Mouse (Mus musculus) WW6 (cell line): ENCODE data around the gene Sipa1l1.

ENCODE experiments used
- DNase-seq: peaks from one replicate; pipeline ENCODE4 v3.0.0-alpha.2; 2013; ENCODE audit warnings: low read depth, low spot score

Gene Sipa1l1

DNA sequence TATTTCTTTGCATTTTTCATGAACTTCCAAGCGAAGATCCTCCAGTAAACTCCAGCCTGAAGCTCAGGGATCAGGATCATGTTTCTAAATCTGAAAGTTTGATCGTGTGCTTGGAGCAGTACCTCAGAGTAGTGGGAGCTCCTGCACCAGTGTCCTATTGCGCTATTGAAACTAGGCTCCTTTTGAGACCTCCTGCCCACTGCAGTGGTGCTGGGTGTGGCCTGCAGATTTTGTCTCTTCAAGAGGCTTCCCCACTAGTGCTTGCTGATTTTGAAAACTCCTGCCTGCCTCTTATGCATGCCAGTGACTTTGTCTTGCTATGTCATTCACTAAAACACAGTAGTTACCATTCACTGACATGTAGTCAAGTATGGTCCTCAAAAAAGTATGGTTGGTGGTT lies 213.8 kb downstream of the Sipa1l1 start:
- no peak for DNase-seq

DNA sequence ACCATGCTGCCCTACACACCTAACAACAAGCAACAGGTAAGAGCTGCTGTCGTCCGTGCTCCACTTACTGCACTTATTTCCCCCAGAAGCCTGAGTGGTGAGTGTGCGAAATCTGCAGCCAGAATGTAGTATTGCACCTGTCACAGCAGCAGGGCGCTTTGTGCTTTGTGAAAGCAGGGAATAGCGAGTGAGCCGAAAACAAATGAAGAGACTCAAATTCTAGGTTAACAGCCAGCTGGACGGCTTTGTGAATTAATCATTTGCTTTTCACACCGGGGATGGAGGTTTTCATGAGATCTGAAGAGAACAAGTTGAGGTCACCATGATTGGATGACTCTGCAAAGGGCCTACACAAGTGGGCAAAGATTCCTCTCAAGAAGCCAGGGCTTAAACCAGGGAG lies 215.6 kb downstream of the Sipa1l1 start:
- DNase-seq = no peak

DNA sequence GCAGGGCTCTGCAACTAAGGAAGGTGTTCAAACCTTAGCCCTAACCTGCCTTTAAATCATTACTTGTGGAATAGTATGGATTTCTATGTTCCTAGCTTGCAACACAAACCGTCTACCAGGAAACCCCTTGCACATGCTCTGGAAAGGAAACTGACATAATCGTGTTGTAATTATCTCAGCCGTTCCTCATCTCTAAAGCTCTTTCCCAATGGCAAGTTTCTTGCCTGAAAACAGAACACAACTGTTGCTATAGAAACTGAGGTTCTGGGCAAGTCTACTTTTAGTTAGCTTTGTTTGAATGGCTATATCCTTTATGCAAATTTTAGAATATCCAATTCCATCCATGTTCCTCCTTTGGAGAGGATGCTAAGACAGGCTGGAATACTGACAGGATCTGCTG lies 217.9 kb downstream of the Sipa1l1 start:
- no peak for DNase-seq

DNA sequence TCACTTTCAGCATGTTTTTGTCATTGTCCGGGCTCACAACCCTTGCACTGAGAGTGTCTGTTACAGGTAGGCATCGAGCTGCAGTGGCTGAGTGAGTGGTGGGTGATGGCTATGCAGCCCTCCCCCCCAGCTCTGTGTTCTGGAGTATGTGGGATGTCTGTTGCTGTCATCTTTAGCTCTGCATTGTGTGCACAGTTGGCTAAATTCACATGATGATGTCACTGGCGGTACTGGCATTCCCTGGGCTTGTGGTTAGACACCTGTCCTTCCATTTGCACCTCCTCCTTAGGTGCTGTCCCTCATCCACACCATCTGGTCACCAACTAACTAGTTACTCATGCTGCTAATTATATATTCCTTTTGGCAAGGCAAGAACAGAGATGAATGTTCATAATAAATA lies 218.5 kb downstream of the Sipa1l1 start:
- DNase-seq = no peak

DNA sequence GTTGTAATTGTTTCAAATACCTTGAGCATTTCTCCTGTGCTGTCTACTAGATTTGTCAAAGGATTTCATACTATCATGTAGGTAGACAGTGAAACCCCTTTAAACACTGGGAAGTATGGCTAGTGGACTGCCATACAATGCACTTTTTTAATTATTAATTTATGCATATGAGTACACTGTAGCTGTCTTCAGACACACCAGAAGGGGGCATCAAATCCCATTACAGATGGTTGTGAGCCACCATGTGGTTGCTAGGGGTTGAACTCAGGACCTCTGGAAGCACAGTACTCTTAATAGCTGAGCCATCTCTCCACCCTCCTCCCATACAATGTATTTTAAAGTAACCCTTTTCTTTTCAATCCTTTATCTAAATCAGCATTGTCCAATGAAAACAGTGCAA lies 219.0 kb downstream of the Sipa1l1 start:
- DNase-seq = no peak

DNA sequence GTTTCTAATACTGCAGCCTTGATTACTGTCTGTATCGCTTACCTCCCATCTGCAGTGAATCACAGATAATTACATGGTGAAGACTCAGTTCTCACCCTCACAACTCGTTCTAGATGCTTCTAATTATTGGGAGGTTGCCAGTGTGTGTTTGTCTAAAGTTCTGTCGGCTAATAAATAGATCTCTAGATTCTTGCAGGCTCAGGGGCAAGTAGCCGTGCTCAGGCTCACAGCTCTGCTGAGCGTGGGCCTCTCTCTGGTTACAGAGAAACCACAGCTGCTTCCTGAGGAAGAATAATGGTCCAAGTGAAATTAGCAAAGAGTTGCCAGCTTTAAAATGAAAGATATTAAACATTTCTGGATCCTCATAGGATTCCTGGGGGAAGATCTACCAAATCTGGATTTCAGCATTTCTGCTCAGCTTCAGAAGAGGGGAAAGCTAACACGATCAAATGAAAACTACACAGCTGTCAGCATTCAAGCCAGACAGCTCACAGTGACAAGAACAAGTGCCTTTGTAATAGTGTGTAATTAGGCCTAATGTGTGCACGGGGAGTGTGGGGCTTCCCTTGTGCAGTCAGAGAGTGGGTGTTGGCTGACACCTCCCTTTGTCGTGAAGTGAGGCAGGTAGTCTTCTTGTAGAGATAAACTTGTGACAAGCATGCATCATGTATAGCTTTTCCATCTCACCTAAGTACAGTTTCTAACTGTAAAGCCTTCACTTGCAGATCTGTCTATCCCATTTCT lies 225.2 kb downstream of the Sipa1l1 start:
- no peak for DNase-seq

DNA sequence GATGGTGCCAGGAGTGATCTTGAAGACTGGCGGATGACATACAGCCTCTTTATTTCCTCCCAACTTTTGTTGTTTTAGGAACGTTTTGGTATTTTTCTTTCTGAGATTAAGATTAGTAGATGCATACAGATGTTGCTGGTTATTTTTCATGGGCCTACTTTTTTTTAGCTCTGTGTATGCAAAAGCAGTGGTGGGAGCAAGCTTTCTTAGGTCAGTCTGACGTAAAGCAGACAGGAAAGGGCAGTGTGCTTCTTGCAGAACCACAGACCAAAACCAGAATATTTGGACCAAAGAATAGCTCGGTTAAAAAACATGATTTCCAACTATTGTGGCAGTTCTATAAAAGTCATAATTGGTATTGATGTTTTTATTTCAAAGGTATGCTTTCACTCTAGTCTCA lies 226.1 kb downstream of the Sipa1l1 start:
- DNase-seq = no peak

DNA sequence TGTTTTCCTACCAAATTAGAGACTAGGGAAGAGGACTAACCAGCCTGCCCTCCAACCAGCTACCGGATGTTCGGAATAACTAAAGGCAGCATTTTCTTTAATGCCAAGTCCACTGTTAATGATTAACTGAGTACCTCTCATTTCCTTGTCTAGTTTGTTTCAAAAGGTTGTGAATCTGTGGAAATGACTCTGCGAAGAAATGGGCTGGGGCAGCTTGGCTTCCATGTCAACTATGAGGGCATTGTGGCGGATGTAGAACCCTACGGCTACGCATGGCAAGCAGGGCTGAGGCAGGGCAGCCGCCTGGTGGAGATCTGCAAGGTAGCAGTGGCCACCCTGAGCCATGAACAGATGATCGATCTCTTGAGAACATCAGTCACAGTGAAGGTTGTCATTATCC lies 228.1 kb downstream of the Sipa1l1 start:
- no peak for DNase-seq

DNA sequence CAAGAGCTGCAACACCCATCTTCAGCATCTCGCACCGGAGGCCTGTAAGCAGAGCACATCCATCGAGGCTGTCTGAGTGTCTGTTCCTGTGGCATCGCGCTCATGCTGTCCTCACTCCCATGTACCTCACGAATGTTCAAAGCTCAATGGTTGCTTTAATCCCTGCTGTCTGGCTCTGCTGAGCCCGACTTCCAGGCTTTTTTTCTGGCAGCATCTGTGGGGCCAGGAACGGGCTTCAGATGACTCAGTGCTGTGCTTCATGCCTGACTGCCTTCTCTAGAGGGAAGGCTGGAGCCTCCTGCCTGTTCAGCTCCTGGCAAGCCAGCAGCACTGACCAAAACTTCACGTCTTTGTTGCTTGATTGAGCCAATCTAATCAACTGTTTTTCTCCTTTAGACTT lies 228.6 kb downstream of the Sipa1l1 start:
- DNase-seq = no peak

DNA sequence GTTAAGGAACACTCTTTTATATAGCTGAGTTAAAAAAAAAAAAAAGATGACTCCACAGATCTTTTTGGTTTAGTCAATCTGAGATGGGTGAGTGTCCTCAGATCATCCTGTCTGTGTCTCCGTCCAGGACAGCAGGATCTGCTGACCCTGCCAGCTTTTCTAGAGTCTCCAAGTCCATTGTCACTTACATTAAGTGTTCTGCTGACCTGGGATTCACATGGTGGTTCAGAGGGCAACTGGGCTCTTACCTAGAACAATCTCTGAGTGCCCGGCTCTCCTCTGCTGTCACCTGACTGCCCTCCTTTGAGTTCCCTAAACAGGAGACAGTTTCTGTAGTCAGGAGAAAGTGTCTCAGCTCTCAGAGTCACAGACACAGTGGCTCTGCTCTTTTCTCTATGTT lies 229.8 kb downstream of the Sipa1l1 start:
- no peak for DNase-seq

DNA sequence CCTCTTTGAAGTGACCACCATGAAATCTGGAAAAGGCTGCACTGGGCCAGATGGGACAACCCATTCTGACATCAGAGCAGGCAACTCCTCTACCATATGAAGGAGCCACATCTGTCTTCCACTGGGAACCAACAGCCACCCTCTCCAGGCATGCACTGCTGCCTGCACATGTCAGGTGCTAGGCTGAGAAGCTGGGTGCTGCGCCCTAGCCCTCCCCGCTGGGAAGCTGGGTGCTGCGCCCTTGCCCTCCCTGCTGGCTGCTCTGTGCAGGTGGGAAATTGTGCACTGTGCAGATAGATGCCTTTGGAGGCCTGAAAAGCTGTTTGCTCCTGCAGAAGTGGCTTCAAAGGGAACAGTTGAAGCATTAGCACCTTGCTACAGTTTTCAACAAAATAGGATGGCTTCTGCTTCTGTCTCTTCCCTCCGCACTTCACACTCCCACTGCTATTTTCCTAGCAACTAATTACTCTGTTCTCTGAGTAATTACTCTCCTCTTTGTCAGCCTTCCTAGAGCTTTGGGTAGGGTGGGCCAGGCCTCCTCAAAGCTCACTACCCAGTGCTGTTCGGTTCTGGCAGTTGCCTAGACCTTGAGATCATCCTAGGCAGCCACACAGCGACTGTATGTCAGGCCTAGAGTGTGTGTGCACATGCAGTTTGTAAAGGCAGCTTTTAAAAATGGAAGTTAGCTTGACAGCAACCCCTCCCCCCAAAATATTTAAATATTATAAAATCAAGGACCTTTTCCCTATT lies 231.0 kb downstream of the Sipa1l1 start:
- no peak for DNase-seq

DNA sequence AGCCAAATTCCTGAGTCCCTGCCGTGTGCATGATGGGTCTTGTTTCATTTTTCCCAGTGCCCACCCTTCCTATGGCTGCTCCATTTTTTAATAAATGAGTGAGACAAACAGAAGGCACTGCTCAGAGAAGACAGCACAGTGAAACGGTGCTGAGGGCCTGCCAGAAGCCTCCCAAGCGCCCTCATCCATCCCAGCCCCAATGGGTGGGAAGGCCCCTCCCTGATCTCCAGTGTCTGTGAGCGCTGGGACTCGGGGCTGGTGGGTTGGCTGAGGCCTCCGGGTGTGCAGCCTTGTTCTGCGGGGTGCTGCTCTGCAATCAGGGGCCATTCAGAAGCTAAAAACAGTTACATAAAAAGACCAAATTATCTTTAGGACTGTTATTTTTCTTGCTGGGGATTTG lies 231.7 kb downstream of the Sipa1l1 start:
- DNase-seq = no peak

DNA sequence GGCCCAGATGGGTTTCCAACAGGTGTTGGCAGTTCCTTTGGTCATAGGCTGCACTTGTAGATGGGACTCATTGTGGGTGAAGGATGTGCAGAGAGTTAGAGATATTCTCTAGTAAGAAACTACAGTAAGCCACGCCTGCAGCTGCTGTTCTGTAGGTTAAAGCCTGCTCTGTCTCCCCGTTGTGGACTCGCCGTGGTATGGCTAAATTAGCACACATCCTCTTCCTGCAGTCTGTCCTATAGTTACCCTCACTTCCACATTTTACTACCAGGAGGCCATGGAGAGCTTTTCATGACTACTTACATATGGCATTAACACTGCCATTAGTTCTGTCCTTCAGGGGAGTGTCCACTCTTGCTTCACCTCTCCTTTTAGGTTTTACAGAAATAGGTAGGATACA lies 232.3 kb downstream of the Sipa1l1 start:
- DNase-seq = no peak

DNA sequence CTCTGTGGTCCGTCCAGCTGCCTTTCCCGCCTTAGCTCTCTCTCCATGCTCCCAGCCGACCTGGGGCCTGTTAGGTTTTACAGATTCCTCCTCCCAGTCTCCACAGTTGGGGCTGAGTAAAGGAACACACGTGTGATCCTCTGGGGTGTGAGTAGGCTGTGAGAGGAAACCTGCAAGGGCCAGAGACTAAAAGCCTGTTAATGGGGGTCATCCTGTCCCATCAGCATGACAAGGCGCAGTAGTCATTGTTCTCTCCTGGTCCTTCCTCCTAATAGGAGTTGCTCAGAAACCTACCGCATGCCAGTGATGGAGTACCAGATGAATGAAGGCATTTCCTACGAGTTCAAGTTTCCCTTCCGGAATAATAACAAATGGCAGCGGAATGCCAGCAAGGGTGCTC lies 233.5 kb downstream of the Sipa1l1 start:
- DNase-seq = peak; percentile 16

DNA sequence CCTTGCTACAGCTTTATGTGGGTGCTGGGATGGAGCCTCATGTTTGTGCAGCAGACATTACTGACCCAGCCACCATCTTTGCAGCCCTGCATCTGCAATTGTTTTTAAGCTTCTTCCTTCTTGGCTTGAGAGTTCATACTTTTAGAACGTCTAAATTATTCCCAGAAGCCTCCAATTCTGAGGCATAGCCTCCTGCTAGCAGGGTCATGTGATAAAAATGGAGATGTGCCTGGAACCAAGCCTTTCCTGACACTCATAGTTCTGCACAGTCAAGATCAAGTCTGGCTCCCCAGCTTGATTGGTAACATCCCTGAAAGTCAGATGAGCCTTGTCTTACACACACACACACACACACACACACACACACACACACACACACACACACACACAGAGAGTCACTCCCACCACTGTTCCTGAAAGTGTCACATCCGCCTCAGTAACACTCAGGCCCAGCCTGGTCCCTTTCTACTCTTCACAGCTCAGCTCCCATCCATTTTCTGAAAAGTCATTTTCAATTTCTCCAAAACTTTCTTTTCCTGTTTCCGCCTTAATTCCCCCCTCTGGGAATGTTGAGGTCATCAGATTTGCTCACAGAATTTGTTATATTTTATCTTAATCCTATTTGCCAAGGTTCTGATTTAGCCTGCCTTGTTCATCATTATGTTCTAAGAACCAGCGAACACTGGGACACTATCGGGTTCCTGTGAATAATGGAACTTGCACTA lies 238.6 kb downstream of the Sipa1l1 start:
- DNase-seq = no peak

DNA sequence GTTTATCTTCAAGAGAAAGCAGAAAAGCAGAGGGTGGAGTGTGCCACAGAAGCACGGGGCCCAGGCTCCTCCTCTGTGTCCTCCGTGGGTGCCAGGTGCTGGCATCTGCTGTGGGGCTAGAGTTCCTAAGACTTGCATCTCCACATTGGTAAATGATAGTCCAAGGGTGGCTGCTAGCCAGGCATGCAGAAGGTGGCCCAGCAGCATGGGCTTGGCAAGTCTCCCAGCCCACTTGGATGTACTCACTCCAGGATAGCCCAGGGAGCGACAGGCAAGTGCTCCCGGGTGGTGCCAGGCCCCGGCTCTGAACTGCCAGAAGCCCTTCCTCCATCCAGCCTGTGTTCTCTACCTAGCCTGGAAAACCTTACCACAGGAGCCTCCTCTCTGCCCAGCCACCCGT lies 239.4 kb downstream of the Sipa1l1 start:
- DNase-seq = no peak

DNA sequence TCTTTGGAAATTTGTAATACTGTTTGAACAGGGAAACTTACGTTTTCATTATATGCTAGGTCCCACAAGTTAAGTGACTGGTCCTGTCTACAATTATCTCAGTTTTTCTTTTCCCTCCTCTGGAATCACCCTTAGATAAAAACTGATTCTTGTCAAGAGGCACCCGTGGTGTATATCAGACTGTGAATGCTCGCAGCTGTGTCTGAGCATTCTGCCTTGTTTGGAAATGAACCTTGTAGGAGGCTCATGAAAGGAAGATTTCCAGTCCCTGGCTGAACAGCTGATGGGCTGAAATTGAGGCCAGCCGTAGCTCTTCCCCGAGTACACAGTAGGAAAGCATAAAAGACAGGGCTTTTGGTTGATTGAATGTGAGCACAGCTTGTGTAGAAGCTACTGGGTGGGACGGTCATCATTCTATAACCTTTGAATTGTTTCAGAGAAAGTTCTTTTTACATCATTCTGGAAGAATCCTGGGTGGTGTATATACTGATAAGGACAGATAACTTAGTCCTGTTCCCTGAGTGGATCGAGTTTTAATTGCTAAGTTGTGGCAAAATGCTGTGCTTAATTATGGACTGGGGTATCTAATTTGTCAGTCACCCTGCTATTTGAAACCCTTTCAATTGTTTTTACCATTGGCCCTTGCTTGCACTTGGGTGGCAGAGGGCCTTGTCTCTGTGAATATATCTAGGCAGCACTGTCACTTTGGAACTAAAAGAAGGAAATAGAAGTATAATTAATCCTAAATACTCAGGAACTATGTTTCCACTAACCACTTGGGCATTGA lies 240.8 kb downstream of the Sipa1l1 start:
- DNase-seq = no peak

DNA sequence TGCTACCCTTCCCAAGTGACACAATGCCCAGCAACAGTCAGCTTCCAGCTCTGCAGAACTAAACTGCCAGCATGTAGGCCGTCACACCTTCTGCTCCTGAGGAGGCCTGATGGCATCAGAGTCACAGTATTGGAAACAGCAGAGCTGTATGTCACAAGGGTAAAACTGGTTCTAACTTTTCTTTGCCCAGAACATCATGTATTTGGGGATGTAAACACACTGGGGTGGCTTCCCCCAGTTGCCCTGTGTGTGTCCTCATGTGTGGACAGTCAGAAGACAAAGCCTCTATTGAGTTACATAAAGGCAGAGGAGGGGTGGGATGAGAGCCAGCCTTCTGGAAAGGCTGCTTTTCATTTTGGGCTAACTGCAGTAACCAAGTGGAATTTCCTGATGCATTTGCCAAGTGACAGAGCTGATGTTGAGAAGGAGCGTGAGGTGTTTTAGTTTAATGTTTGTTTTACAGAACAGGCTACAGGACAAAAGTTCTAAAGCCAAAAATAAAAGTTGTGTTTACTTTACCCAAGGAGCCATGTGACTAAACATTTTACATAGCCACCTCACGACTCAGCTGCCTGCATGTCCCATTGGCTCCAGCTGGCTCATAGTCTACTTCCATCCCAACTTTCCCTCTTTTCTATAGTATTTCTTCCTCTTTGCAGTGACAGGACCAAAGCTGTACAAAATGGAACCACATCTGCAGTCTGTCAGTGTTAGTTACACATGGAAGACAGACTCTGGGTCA lies 243.3 kb downstream of the Sipa1l1 start:
- DNase-seq = no peak

DNA sequence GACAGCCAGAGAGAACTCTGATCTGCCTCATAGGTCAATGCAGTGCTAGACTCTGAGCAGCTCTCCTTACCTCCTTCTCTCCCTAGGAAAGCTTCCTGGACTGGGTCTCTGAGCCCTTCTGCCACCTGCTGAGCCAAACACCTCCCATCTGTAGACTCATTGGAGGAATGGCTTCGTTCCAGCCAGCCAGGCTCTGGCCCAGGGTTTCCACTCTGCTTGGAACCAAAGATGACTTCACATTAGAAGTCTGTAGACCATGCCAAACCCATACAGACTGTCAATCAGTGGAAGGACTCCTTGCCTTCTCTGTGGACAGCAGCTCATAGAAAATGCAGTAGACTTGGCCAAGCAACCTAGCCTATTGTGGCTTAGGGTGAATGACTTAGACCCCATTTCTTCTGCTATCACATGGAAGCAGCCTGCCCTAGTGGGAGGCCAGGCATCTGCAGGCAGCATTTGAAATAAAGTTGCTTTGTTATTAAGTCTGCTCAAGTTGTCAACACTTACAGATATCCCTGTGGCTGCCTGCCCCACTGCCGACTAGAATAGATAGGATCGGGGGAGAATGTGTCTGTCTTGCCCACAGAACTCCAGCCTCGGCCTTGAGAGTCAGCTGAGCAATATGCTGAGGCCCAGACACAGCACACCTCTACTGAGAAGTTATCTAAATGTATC lies 246.7 kb downstream of the Sipa1l1 start:
- no peak for DNase-seq

DNA sequence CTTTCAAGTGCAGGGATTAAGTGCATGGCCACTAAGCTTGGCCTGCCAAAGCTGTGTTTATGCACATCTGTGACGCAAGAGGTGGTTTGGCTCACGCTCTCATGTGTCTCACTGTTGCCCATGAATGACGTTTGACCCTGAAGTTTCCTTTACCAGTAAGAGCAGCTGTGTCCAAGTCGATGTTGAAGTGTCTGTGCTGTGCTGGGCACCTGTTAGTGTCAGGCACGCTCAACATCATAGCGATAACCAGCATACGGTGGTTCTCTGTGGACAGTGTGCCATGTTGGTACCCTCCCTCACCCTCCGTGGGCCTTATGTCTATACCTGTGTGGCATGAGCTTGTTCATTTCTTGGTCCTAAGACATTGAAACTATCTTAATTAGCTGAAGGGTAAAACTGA lies 249.9 kb downstream of the Sipa1l1 start:
- no peak for DNase-seq

DNA sequence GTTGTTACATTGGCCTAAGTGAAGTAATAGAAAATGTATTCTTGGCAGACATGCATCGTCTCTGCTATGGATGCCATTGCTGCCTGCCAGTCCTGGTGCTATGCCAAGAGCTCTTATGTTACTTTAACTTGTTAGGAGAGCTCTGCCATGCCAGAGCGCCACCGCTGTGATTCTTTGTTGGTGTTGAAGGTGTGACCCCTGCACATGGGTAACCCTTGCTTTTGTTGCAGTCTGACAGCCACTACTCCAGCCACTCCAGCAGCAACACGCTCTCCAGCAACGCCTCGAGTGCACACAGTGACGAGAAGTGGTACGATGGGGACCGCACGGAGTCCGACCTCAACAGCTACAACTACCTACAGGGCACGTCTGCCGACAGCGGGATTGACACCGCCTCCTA lies 255.7 kb downstream of the Sipa1l1 start:
- no peak for DNase-seq
